Mouse (Mus musculus) G1E (cell line): ENCODE results near the gene Rnf26.

Experiments
- CTCF ChIP-seq: IDR thresholded peaks from 2 replicates; pipeline ENCODE4 v1.5.1; 2012; ENCODE audit warnings: low read depth, low read length, inconsistent platforms, mixed read lengths
- GATA1 ChIP-seq: IDR thresholded peaks from 2 replicates; pipeline ENCODE4 v1.6.1; 2012; ENCODE audit warnings: borderline replicate concordance, low read length, inconsistent platforms, mixed read lengths
- TAL1 ChIP-seq: conservative IDR thresholded peaks from 2 replicates; pipeline ENCODE4 v1.6.1; 2012; ENCODE audit warnings: low read depth, low read length, inconsistent platforms, mixed read lengths

DNA sequence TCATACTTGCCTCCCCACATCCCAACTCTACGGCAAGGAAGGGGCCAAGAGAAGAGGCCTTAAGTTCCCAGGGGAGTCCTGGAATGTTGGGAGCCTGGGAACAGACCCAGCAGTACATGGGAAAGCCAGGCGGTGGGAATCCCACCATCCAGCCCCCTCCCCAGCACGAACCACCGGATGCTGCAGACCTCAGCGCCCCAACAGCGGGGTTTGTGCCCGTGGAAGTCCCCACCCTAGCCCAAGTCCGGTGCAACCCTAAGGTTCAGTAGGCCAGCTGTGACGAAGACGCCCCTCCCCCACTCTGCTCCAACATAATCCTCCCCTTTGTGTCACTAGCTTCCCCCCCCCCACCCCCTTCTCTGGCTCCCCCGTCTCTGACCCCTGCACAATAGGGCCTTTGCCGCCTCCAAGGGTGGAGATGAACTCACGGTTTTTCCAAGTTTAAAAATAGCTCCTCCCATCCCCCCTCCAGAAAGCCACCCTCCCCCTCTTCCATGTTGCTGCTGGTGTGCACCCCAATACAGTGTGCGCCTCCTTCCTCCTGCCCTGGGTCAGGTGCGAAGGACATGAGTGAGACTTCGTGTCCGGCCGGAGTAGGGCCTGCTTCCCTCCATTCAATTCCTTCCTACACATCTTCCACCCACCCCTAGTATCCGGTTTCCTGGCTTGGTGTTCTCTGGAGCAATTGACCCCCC is 17.4 kb upstream of the Rnf26 start:
- TF ChIP-seq TAL1 (no peak), GATA1 (no peak), CTCF (no peak)
